Mouse (Mus musculus) liver (tissue): ENCODE data around the gene Kti12.

Experiments used
- DNase-seq: peaks from one replicate; pipeline ENCODE4 v3.0.0-alpha.2; 2020; ENCODE audit warnings: mixed read lengths

The Kti12 gene

DNA sequence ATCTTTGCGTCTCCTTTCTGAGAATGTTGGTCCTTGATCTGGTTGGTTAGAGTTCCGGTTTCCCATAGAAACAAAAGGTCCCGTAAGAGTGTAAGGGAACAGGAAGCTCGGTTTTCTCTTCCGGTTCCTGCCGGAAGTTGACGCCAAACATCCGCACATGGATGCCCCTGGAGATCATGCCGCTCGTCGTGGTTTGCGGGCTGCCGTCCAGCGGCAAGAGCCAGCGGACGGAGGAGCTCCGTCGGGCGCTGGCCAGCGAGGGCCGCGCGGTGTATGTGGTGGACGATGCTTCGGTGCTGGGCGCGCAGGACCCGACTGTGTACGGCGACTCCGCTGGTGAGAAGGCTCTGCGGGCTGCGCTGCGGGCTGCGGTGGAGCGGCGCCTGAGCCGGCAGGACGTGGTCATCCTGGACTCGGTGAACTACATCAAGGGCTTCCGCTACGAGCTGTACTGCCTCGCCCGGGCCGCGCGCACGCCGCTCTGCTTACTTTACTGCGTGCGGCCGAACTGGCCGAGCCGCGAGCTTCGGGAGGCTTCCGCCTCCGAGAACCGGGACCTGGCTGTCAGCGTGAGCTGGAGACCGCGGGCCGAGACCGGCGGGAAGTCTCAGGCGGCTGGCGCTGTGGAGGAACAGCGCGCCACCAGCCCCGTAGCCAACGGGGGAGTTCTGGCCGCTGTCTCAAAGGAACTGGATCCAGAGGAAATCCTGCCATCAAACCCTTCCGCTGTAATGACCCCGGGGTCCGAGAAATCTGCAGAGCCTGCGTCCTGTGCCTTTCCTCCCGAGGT lies at the start of gene Kti12:
TSS of gene Kti12 (plus strand) at position 71 of the 790 bp plus-strand sequence.
- peak; percentile 78 for DNase-seq

DNA sequence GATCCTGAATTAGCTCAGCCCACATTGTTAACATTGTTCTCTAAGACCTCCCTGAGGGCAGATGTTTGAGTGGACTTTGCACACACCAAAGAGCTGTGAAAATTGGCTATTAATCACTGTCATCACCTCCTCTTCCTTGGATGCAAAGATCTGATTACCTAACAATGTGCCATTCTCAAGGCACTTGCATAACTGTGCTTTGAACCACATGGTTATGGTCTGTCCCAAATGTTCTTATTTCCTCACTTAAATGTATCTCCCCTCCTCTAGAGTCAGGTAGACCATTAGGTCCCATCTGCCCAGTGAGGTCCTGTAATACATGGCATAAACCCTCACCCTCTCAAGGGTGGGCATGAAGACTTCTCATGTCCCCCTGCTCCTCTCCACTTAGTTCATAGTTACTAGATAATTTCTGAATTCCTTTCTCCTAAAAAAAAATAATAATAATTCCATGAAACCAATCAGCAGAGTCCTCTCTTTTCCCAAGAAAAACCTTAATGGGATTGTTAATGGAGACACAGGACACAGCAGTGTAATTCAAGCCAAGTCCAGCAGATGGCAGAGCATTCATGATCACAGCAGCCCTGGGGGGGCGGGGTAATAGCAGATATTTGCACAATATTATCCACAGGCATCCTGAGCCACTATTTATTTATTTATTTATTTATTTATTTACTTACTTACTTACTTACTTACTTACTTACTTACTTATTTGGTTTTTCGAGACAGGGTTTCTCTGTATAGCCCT lies 49.3 kb upstream of the Kti12 start:
- DNase-seq: peak; percentile 62

- no peak for DNase-seq
Observed at GRCm38 (mm10) chr4:108803535-108803934, 44.0 kb upstream of the Kti12 start.

DNA sequence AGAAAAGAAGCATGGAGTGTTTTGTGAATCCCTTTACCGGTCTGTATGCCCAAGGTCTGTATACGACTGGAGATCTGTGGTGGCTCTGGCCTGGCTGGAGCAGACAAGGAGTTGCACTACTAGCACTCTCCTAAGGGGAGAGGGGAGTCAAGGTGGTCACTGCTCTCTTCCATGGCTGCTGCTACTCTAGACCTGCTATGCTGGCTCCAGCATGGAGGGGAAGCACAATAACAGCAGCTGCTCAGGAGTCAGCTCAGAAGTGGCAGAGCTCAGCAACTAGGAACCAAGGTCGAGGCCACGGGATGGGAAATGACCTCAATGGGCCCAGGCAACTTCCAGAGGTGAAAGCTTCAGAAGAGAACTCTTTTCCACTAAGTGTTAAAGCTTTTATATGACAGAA lies 36.4 kb upstream of the Kti12 start:
- DNase-seq: no peak

- DNase-seq: no peak
Observed at GRCm38 (mm10) chr4:108811550-108811949, 36.0 kb upstream of the Kti12 start.

GRCm38 (mm10) chr4:108825677-108826076 lies 21.9 kb upstream of the Kti12 start:
- DNase-seq: no peak

DNA sequence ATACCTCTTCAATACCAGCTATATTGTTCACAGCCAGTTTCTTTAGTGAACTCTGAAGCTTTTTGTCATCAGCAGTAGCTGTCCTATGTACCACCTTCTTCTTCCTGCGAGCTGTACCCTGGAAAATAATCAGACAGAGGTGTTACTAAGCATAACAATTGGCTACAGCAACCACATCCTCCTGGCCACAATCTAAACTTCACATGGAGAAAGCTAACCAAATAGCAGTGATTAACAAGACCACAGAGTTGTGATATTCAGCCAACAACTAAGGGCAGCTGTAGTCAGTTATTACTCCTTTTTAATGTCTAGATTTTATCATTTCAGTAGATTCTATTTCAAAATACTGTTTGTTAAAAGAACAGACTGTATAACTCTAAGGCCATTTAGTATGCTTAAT lies 21.5 kb upstream of the Kti12 start:
- no peak for DNase-seq

- no peak for DNase-seq
Observed at GRCm38 (mm10) chr4:108826643-108827042, 20.9 kb upstream of the Kti12 start.

DNA sequence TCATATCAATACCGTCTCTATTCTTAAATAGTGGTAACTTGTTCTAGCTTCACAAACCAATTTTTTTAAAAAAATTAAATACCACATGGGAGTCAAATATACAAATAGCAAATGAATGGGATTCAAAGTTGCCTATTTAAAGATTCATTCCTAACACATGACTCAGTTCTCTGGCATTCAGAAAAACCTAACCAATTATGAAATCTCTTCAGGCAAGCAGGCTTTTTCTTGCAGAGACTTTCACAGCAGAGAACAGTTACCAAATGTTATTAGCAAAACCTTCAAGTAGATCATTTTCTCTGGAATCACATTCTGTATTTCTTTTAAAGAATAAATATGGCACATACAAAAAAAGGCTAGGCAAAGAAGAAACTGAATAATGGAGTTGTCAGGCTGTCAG lies 16.9 kb upstream of the Kti12 start:
- no peak for DNase-seq

DNA sequence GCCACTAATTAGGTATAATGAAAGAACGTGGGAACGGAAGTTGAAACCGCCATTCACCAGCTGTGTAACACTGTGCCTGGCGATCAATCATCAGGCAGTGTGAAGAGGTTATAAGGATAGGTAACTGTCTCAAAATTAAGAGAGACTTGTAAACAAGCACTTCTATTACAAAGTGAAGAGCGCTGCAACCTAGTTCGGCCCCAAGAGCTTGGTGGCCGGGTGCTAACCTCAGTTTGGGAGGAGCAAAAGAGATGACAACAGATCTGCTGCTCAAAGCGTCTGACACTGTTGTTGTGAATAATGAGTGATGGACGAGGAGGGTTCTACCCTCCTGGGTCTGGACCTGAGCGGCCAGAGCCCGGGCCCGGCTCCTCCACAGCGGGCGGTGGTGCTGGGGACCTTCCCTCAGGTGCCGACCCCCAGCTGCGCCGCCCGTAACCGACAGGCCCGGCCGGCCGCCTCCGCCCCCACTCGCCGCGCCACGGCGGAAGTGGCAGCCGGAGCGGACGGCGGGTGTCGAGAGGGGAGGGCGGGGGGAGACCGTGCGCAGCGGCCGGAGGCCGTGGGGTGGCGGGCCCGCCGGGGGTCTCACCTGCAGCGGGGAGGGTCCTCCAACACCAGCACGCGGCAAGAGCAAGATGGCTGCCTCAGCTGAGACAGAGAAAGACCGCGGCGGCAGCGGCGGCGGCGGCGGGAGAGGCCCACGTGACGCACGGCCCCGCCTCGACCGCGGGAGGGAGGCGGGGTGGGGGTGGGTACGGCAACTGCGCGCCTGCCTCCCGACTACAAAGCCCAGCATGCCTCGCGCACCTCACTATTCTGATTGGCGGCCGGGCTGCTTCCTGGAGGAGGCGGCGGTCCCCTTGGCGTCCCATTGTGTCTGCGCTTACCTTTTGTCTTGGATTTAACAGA lies 14.4 kb upstream of the Kti12 start, which contains the start of gene Btf3l4:
TSS of gene Btf3l4 (minus strand) at position 699 of the 912 bp plus-strand sequence.
- DNase-seq: peak; percentile 95

- DNase-seq: no peak
Observed at GRCm38 (mm10) chr4:108833828-108834114, 13.8 kb upstream of the Kti12 start.

DNA sequence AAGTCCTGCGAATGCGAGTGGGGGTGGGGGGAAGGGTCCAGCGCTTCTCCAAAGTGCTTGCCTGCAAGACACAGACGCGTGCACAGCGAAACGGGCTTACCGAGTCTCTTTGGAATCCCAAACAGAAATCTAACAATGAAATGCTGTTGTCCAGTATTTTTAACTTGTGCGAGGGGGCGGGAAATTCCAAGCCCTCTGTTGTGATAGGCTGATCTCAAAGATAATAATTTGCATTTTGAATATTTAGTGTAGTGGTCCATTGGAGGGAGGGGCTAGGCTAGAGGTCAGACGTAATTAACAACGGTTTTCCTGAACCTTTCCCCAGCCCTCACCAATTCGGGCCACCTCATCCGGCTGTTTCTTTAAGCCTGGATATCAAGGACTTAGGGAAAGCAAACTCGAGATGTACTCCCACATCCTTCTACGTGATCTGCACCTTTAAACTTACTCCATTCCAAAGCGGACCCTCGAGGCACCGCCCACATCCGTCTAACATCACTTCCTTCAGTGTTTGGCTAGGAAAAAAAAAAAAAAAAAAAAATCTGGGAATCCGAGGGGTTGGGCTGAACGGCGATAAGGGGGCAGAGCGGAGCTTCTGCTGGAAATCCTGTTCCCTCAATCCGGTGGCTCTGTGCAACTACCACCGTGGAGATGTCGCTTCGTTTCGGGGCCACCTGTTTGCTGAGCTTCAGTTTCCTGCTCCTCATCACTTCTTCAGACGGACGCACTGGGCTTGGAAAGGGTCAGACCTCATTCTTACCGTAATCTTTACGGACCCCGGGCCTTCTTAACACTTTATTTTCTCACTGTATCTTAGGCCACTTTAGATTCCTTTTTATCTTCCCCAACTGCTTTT lies 13.2 kb upstream of the Kti12 start, which contains the start of gene Txndc12:
TSS of gene Txndc12 (plus strand) at position 487 of the 856 bp plus-strand sequence.
- peak; percentile 82 for DNase-seq

GRCm38 (mm10) chr4:108834971-108835311 lies 12.6 kb upstream of the Kti12 start:
- DNase-seq: peak; percentile 4

GRCm38 (mm10) chr4:108835496-108835895 lies 12.1 kb upstream of the Kti12 start:
- no peak for DNase-seq

GRCm38 (mm10) chr4:108838031-108838430 lies 9.6 kb upstream of the Kti12 start:
- DNase-seq: no peak

DNA sequence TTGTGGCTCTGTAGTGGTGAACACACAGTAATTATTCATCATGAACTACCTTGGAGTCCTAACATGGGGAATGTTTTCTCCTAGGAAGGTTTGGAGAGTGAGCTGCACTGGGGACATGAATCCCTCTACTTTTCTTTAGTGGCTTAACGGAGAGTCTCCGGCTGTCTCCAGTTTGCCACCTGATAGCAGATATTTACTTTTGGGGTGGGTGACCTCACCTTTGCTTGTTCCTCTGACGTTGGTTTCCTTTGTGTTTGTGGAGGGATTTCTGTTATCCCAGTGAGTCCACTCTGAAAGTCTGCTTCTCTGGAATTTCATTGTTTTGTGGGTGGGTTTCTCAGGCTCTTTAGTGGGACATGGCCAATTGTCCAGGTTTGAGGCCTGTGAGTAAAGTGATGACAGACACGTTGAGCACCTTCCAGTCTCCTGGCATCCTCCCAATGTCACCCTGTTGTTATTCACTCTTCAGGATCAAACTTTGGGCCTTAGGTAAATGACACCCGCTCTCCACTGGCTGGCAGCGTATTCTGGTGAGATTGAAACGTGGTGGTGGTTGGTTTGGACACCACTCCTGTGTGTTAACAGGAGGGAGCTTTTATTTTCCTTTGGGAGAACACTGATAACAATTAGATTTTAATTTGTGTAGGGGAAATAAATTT lies 5.5 kb upstream of the Kti12 start:
- no peak for DNase-seq

- DNase-seq: no peak
Observed at GRCm38 (mm10) chr4:108843336-108843735, 4.2 kb upstream of the Kti12 start.

GRCm38 (mm10) chr4:108845824-108846569 lies 1.6 kb upstream of the Kti12 start:
- no peak for DNase-seq

GRCm38 (mm10) chr4:108848505-108848848 lies 892 bp downstream of the Kti12 start, which contains the start of gene A730015C16Rik:
TSS of gene A730015C16Rik (minus strand) at chr4:108848619.
- peak; percentile 32 for DNase-seq

DNA sequence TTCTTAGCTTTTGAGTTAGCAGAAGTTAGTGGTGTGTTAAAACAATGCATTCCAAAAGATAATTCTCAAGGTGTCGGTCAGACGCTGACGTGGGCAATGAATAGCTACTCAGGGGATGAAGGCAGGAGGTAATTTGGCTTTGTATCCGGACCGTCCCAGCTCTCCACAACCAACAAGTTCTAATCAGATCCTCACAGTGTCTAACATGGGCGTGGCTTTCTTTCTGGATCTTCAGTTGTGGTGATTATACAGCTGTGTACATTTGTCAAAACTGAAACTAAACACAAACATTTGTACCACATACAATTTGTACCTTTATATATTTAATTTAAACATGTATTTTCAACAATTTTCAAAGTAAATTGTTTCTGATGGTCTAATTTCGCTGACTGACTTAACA lies 19.2 kb downstream of the Kti12 start:
- DNase-seq: peak; percentile 42
